Mouse (Mus musculus) brain, embryonic 14.5 days (tissue): ENCODE results near the gene Nr4a1. TPM values are rescaled to one million over a fixed set of nuclear protein-coding genes. Genes with fewer than 3 reads are reported as not detected.

Experiments used
- DNase-seq: peaks from one replicate; pipeline ENCODE4 v3.0.0-alpha.2; 2011; ENCODE audit warnings: low read depth
- CTCF ChIP-seq: fragments of 200-500 bp; IDR thresholded peaks from 2 replicates; pipeline ENCODE4 v1.5.1; 2012; ENCODE audit warnings: inconsistent platforms, mild to moderate bottlenecking, moderate library complexity, borderline replicate concordance; ENCODE audit not compliant: insufficient read depth, insufficient read length; ENCODE audit errors: extremely low read depth
- POLR2A ChIP-seq: fragments of 200-500 bp; IDR thresholded peaks from 2 replicates; pipeline ENCODE4 v1.6.1; 2012; ENCODE audit warnings: mild to moderate bottlenecking, inconsistent platforms, borderline replicate concordance; ENCODE audit not compliant: poor library complexity, insufficient read depth, insufficient read length, severe bottlenecking; ENCODE audit errors: extremely low read depth
- polyA plus RNA-seq: library from polyadenylated mRNA; depleted of rRNA; stranded (reverse); fragments of >200 nt; gene quantifications from 2 replicates; pipeline ENCODE4 v1.2.3, GENCODE M21; 2012

Nr4a1 gene
- polyA plus RNA-seq, 1 experiment: 10.5 TPM

- no peak for DNase-seq
These were observed 30.5 kb upstream of the Nr4a1 start for GRCm38 (mm10) chr15:101223596-101223995.

GRCm38 (mm10) chr15:101224006-101224906 lies 29.8 kb upstream of the Nr4a1 start, which contains the start of gene Grasp:
Gene Grasp, plus strand, starts transcription at chr15:101224188.
- TF ChIP-seq CTCF (no peak), POLR2A (peak; percentile 59; the same call in 1 of the 2 replicates)
- DNase-seq: peak; percentile 87

More at GRCm38 (mm10) chr15:101223596-101223995, 30.5 kb upstream of the Nr4a1 start:
- TF ChIP-seq POLR2A (no peak), CTCF (no peak)

GRCm38 (mm10) chr15:101224977-101225376 lies 29.1 kb upstream of the Nr4a1 start:
- no peak for DNase-seq
- TF ChIP-seq POLR2A: no peak
- no peak for TF ChIP-seq CTCF

GRCm38 (mm10) chr15:101227971-101228370 lies 26.1 kb upstream of the Nr4a1 start:
- TF ChIP-seq CTCF (no peak), POLR2A (no peak)
- no peak for DNase-seq

DNA sequence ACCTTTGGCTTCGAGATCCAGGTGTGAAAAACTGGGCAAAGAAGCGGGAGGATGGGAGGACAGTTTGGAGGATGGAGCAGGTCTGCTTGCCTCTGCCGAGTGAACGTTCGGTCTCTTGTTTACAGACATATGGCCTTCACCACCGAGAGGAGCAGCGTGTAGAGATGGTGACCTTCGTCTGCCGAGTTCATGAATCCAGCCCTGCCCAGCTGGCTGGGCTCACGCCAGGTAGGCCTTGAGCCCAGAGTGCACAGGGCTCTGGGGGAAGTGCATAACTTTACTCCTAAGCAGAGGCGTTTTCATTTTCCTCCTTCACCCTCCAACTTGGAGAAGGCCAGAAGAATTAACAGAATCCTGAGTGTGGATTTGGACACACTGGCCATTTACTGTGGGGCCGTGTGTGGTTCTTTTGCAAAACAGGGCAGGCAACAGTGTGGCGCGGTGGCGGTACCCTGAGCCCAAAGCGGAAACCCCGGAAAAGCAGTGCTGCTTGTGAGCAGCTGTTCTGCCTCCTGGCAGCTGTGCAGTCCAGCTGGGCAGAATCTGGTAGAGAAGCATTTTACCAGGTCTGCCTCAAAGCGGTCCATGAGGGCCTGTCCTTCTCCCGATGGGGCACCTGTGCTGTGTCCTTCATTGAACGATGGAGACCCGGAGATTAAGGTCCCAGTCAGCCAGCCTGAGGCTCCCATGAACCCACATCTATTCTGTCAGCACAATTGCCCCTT lies 25.0 kb upstream of the Nr4a1 start:
- TF ChIP-seq CTCF (no peak), POLR2A (no peak)
- DNase-seq: no peak

GRCm38 (mm10) chr15:101230503-101230902 lies 23.6 kb upstream of the Nr4a1 start:
- no peak for TF ChIP-seq POLR2A
- TF ChIP-seq CTCF: no peak

DNA sequence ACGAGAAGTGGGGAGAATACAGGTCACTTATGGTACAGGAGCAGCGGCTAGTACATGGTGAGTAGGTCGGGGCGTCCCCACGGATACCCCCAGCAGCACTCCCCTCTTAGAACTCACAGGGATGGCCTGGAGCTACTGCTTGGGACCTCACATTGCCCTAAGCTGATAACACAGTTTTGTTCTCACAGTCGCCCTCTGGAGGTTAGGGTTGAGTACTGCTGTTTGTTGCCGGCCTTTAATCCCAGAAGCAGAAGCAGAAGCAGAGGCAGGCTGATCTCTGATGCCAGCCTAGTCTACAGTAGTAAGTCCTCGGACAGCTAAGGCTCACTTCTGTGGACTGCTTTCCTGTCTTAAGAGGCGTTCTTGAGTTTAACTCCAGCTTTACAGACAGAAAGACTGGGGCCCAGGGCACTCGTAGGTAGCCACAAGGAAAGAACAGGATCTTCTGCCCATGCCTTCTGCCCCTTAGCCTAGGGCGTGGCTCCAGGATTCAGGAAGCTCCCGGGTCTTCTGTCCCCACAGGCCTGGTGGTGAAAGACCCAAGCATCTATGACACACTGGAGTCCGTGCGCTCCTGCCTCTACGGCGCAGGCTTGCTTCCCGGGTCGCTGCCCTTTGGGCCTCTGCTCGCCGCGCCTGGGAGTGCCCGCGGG lies 22.9 kb upstream of the Nr4a1 start:
- TF ChIP-seq CTCF: peak; percentile 34; the same call in 1 of the 2 replicates
- TF ChIP-seq POLR2A: no peak
- no peak for DNase-seq

More at GRCm38 (mm10) chr15:101230503-101230902, 23.6 kb upstream of the Nr4a1 start:
- no peak for DNase-seq

DNA sequence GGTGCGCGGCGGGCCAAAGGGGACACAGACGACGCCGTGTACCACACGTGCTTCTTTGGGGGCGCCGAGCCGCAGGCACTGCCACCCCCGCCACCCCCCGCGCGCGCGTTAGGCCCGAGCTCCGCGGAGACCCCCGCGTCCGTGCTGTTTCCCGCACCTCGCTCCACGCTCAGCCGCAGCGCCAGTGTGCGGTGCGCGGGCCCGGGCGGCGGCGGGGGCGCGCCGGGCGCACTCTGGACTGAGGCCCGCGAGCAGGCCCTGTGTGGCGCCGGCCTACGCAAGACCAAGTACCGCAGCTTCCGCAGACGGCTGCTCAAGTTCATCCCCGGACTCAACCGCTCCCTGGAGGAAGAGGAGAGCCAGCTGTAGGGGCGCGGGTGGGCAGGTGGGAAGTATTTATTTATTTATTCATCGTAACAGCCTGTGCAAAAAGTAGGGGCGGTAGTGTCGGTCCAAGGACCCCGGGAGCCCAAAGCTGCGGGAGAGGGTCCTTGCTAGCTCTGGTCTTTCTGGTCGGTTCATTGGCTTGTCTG lies 22.4 kb upstream of the Nr4a1 start:
- no peak for DNase-seq

GRCm38 (mm10) chr15:101232607-101233006 lies 21.5 kb upstream of the Nr4a1 start:
- DNase-seq: no peak
- TF ChIP-seq POLR2A (no peak), CTCF (no peak)

More for the DNA sequence above, 22.4 kb upstream of the Nr4a1 start:
- TF ChIP-seq POLR2A: no peak

DNA sequence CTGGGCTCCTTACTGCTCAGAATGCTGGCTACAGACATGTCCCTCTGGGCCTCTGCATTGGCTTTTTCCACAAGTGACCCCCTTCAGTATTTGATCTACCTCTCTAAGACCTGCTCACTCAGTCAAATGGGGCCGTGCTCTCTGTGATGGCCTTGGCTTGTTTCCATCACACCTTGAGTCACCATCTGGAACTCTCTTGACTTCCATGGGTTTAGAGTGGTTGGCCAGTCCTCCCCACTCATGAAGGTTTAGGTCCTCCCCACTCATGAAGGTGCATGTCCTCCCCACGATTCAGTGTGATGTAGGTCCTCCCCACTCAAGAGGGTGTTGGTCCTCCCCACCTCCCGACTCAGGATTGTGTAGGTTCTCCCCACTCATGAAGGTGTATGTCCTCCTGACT lies 20.9 kb upstream of the Nr4a1 start:
- DNase-seq: no peak
- TF ChIP-seq CTCF (no peak), POLR2A (no peak)

- no peak for DNase-seq
- no peak for TF ChIP-seq POLR2A
- TF ChIP-seq CTCF: no peak
These were observed 20.3 kb upstream of the Nr4a1 start for GRCm38 (mm10) chr15:101233641-101234275.
